Mouse (Mus musculus) hindbrain, embryonic 16.5 days (tissue): ENCODE data around the gene C1qc. TPM values are rescaled to one million over a fixed set of nuclear protein-coding genes. Genes with fewer than 3 reads are reported as not detected.

ENCODE experiments used
- ATAC-seq: fragments of 200-750 bp; cut with Nextera tagmentation; 2 replicates; pipeline ENCODE4 v1.8.0; 2017; ENCODE audit warnings: moderate TSS enrichment, moderate library complexity
- H3K27ac ChIP-seq: fragments of 300-500 bp; sonication (generic); 2 replicates; pipeline ENCODE4 v1.5.1; 2014; ENCODE audit warnings: low read depth, mild to moderate bottlenecking, control low read depth, low read length, moderate library complexity
- H3K27me3 ChIP-seq: fragments of 300-500 bp; sonication (generic); replicated peaks from 2 replicates; pipeline ENCODE4 v1.6.1; 2014; ENCODE audit warnings: low read length; ENCODE audit not compliant: control insufficient read depth, insufficient read depth
- H3K36me3 ChIP-seq: fragments of 300-500 bp; sonication (generic); 2 replicates; pipeline ENCODE4 v1.6.1; 2014; ENCODE audit warnings: mild to moderate bottlenecking, low read length, moderate library complexity, mixed read lengths; ENCODE audit not compliant: control insufficient read depth, insufficient read depth
- H3K4me1 ChIP-seq: fragments of 300-500 bp; sonication (generic); 2 replicates; pipeline ENCODE4 v1.6.1; 2014; ENCODE audit warnings: low read depth, low read length; ENCODE audit not compliant: control insufficient read depth, insufficient read depth
- H3K4me2 ChIP-seq: fragments of 300-500 bp; sonication (generic); 2 replicates; pipeline ENCODE4 v1.6.1; 2014; ENCODE audit warnings: mild to moderate bottlenecking, low read length, control low read depth, moderate library complexity
- H3K4me3 ChIP-seq: fragments of 300-500 bp; sonication (generic); 2 replicates; pipeline ENCODE4 v1.5.1; 2014; ENCODE audit warnings: mild to moderate bottlenecking, low read length, control low read depth, moderate library complexity
- H3K9ac ChIP-seq: fragments of 300-500 bp; sonication (generic); 2 replicates; pipeline ENCODE4 v1.6.1; 2014; ENCODE audit warnings: low read depth, mild to moderate bottlenecking, control low read depth, low read length, moderate library complexity
- H3K9me3 ChIP-seq: fragments of 300-500 bp; sonication (generic); 2 replicates; pipeline ENCODE4 v1.6.1; 2014; ENCODE audit warnings: mild to moderate bottlenecking, low read length, moderate library complexity; ENCODE audit not compliant: control insufficient read depth
- WGBS: fragments of 180-500 bp; shearing (Covaris S2); extraction: QIAGEN DNeasy Blood & Tissue Kit; methylation state at CpG from one replicate; pipeline ENCODE4 v1.1.7; 2014; 5-methylcytosine and 5-hydroxymethylcytosine counted together
- polyA plus RNA-seq: library from polyadenylated mRNA; unstranded; fragments of >200 nt; fragmentation: Nextera tagmentation; extraction: Ambion mirVana; gene quantifications from 2 replicates; pipeline ENCODE4 v1.2.1, GENCODE M21; 2015

Gene C1qc
- polyA plus RNA-seq: 25.5 and 28.8 TPM in 2 replicates

- Histone ChIP-seq H3K27me3 (peaks cover 12% of the 10 kb centered on the region; the same call in 1 of the 2 replicates), H3K4me2 (no peak within 1 kb of the TSS), H3K9ac (no peak within 1 kb of the TSS; the same call in 1 of the 2 replicates), H3K4me3 (no peak within 1 kb of the TSS), H3K4me1 (no peaks in the 10 kb centered on the region), H3K27ac (no peak within 1 kb of the TSS), H3K36me3 (no peaks in the 10 kb centered on the region), H3K9me3 (no peaks in the 10 kb centered on the region)
- ATAC-seq: no peak
- 69% methylated on average over 5 of the region's 5 CpGs for WGBS
Measured at GRCm38 (mm10) chr4:136892811-136893210, at the start of gene C1qc. Gene C1qc (minus strand): TSS chr4:136893065.

GRCm38 (mm10) chr4:136937935-136938334, 45.1 kb upstream of the C1qc start:
- ATAC-seq: no peak
- Histone ChIP-seq H3K9ac (no peak overlapping the region), H3K9me3 (no peaks in the 10 kb centered on the region), H3K4me1 (peaks cover 9% of the 10 kb centered on the region), H3K4me2 (no peak overlapping the region), H3K36me3 (peaks cover 5% of the 10 kb centered on the region; the same call in 1 of the 2 replicates), H3K27ac (no peak overlapping the region), H3K4me3 (no peak overlapping the region), H3K27me3 (peaks cover 2% of the 10 kb centered on the region)
- WGBS: 88% methylated on average over 5 of the region's 5 CpGs

GRCm38 (mm10) chr4:136937344-136937743, 44.5 kb upstream of the C1qc start:
- no peak overlapping the region for H3K9ac ChIP-seq
- peaks cover 2% of the 10 kb centered on the region for H3K27me3 ChIP-seq
- no peak overlapping the region for H3K27ac ChIP-seq
- WGBS: 81% methylated on average over 4 of the region's 4 CpGs
- peaks cover 3% of the 10 kb centered on the region for H3K4me1 ChIP-seq
- peaks cover 7% of the 10 kb centered on the region; the same call in 1 of the 2 replicates for H3K36me3 ChIP-seq
- no peak overlapping the region for H3K4me3 ChIP-seq
- no peak overlapping the region for H3K4me2 ChIP-seq
- ATAC-seq: no peak
- no peaks in the 10 kb centered on the region for H3K9me3 ChIP-seq

- Histone ChIP-seq H3K9me3 (no peaks in the 10 kb centered on the region), H3K9ac (no peak overlapping the region), H3K27ac (no peak overlapping the region), H3K27me3 (peaks cover 2% of the 10 kb centered on the region; the same call in 1 of the 2 replicates), H3K4me3 (no peak overlapping the region), H3K4me2 (no peak overlapping the region), H3K4me1 (peaks cover 3% of the 10 kb centered on the region; the same call in 1 of the 2 replicates), H3K36me3 (peaks cover 11% of the 10 kb centered on the region; the same call in 1 of the 2 replicates)
- WGBS: 31% methylated on average over 13 of the region's 18 CpGs
- no peak for ATAC-seq
Measured at GRCm38 (mm10) chr4:136934746-136935613, 42.1 kb upstream of the C1qc start.

GRCm38 (mm10) chr4:136930474-136930873, 37.6 kb upstream of the C1qc start:
- ATAC-seq: no peak
- H3K4me1 ChIP-seq: peaks cover 7% of the 10 kb centered on the region
- WGBS: 90% methylated on average over 8 of the region's 8 CpGs
- H3K9me3 ChIP-seq: no peaks in the 10 kb centered on the region
- H3K9ac ChIP-seq: no peak overlapping the region
- H3K27ac ChIP-seq: no peak overlapping the region
- no peaks in the 10 kb centered on the region for H3K27me3 ChIP-seq
- no peak overlapping the region for H3K4me3 ChIP-seq
- H3K36me3 ChIP-seq: peaks cover 6% of the 10 kb centered on the region; the same call in 1 of the 2 replicates
- H3K4me2 ChIP-seq: no peak overlapping the region

GRCm38 (mm10) chr4:136928928-136929327, 36.1 kb upstream of the C1qc start:
- Histone ChIP-seq H3K36me3 (peaks cover 6% of the 10 kb centered on the region; the same call in 1 of the 2 replicates), H3K4me3 (no peak overlapping the region), H3K9ac (no peak overlapping the region), H3K27me3 (no peaks in the 10 kb centered on the region; the same call in none of the 2 replicates), H3K9me3 (no peaks in the 10 kb centered on the region), H3K4me2 (no peak overlapping the region), H3K4me1 (peaks cover 4% of the 10 kb centered on the region; the same call in 1 of the 2 replicates), H3K27ac (no peak overlapping the region)
- WGBS: 8% methylated on average over 5 of the region's 5 CpGs
- no peak for ATAC-seq

- Histone ChIP-seq H3K36me3 (no peaks in the 10 kb centered on the region), H3K9me3 (no peaks in the 10 kb centered on the region), H3K4me3 (no peak overlapping the region), H3K27ac (no peak overlapping the region), H3K4me2 (0 out of 2 replicates have a peak overlapping the region, but pooled peaks have one; percentile 2), H3K27me3 (no peaks in the 10 kb centered on the region; the same call in none of the 2 replicates), H3K9ac (no peak overlapping the region), H3K4me1 (peaks cover 4% of the 10 kb centered on the region; the same call in 1 of the 2 replicates)
- no peak for ATAC-seq
- 6% methylated on average over 15 of the region's 15 CpGs for WGBS
Measured at GRCm38 (mm10) chr4:136925804-136926203, 32.9 kb upstream of the C1qc start.

GRCm38 (mm10) chr4:136924529-136924928, 31.7 kb upstream of the C1qc start:
- Histone ChIP-seq H3K36me3 (no peaks in the 10 kb centered on the region), H3K9me3 (no peaks in the 10 kb centered on the region), H3K4me1 (peaks cover 4% of the 10 kb centered on the region; the same call in 1 of the 2 replicates), H3K4me2 (no peak overlapping the region), H3K9ac (no peak overlapping the region), H3K4me3 (no peak overlapping the region), H3K27me3 (no peaks in the 10 kb centered on the region; the same call in none of the 2 replicates), H3K27ac (no peak overlapping the region)
- WGBS: 12% methylated on average over 6 of the region's 6 CpGs
- no peak for ATAC-seq

GRCm38 (mm10) chr4:136919526-136919925, 26.7 kb upstream of the C1qc start:
- no peak for ATAC-seq
- H3K9me3 ChIP-seq: no peaks in the 10 kb centered on the region
- H3K9ac ChIP-seq: no peak overlapping the region
- no peak overlapping the region for H3K4me3 ChIP-seq
- H3K27me3 ChIP-seq: no peaks in the 10 kb centered on the region; the same call in none of the 2 replicates
- WGBS: 77% methylated on average over 3 of the region's 3 CpGs
- peaks cover 13% of the 10 kb centered on the region for H3K4me1 ChIP-seq
- no peak overlapping the region for H3K27ac ChIP-seq
- H3K36me3 ChIP-seq: no peaks in the 10 kb centered on the region
- H3K4me2 ChIP-seq: no peak overlapping the region
